21 mouse cellular contexts compared by ENCODE assay signal in genomic region chr14:105584632-105585031, GRCm38 (mm10).
DNase-seq lines count a peak whose midpoint lies in the region; ATAC-seq and TF ChIP-seq lines count a peak whose summit lies in the region.
"Had no signal": no experiment of that assay in that cellular context is flagged by ENCODE, and none has a peak within 500 bp of the region (broad histone marks: within the 10 kb centered on the region; RNA-seq: fewer than 3 reads in every experiment).

No protein-coding gene starts in this region.

- no peak for ATAC-seq in lung, embryonic 14.5 days (ENCODE audit: insufficient read depth)
- no peak for ATAC-seq in heart, embryonic 11.5 days (replicated peaks; ENCODE audit: insufficient number of reproducible peaks, low FRiP score, low TSS enrichment)
- no peak for ATAC-seq in megakaryocyte-erythroid progenitor cell, adult 5-6 weeks (replicated peaks; ENCODE audit: low FRiP score, low TSS enrichment, poor library complexity, severe bottlenecking)
- ATAC-seq: CD4-positive, CD25-positive, alpha-beta regulatory T cell, adult 4 months; forebrain, embryonic 16.5 days; hindbrain, embryonic 16.5 days; inflammation-experienced regulatory T-cells, adult 6 months had no signal

- no peaks in the 10 kb centered on the region for H3K9me3 ChIP-seq in lung, embryonic 14.5 days (ENCODE audit: low read depth, low read length)
- no peaks in the 10 kb centered on the region for H3K9me3 ChIP-seq in hindbrain, embryonic 10.5 days
- H3K9me3 ChIP-seq in heart, embryonic 11.5 days (replicated peaks; ENCODE audit: control insufficient read depth, low read length) = no peaks in the 10 kb centered on the region
- H3K9me3 ChIP-seq: embryonic facial prominence, embryonic 13.5 days; forebrain, embryonic 12.5 days; hindbrain, embryonic 12.5 days had no signal

- no peak overlapping the region for H3K9ac ChIP-seq in lung, embryonic 14.5 days
- no peak overlapping the region for H3K9ac ChIP-seq in heart, embryonic 11.5 days (ENCODE audit: low read depth, low read length)
- H3K9ac ChIP-seq: embryonic facial prominence, embryonic 13.5 days; forebrain, embryonic 12.5 days; hindbrain, embryonic 12.5 days had no signal

- no peak for TF ChIP-seq CTCF in lung, embryonic 14.5 days (IDR thresholded peaks at IDR 0.05; ENCODE audit: low read depth)

- H3K36me3 ChIP-seq in lung, embryonic 14.5 days (ENCODE audit: insufficient read depth) = no peaks in the 10 kb centered on the region
- no peaks in the 10 kb centered on the region for H3K36me3 ChIP-seq in hindbrain, embryonic 10.5 days
- no peaks in the 10 kb centered on the region for H3K36me3 ChIP-seq in heart, embryonic 11.5 days (ENCODE audit: control insufficient read depth, insufficient read depth, low read length)
- H3K36me3 ChIP-seq: embryonic facial prominence, embryonic 13.5 days; forebrain, embryonic 12.5 days; hindbrain, embryonic 12.5 days had no signal

- H3K27ac ChIP-seq in lung, embryonic 14.5 days (ENCODE audit: low read depth) = no peak overlapping the region
- H3K27ac ChIP-seq in hindbrain, embryonic 10.5 days = no peak overlapping the region
- H3K27ac ChIP-seq in heart, embryonic 11.5 days (ENCODE audit: low read depth, low read length) = no peak overlapping the region
- H3K27ac ChIP-seq: embryonic facial prominence, embryonic 13.5 days; forebrain, embryonic 12.5 days; hindbrain, embryonic 12.5 days had no signal

- no peak overlapping the region for H3K4me2 ChIP-seq in lung, embryonic 14.5 days
- H3K4me2 ChIP-seq in heart, embryonic 11.5 days = no peak overlapping the region
- H3K4me2 ChIP-seq: embryonic facial prominence, embryonic 13.5 days; forebrain, embryonic 12.5 days; hindbrain, embryonic 12.5 days had no signal

- H3K4me1 ChIP-seq in lung, embryonic 14.5 days (ENCODE audit: insufficient read depth) = no peaks in the 10 kb centered on the region
- peaks cover 7% of the 10 kb centered on the region; the same call in 1 of the 2 replicates for H3K4me1 ChIP-seq in hindbrain, embryonic 10.5 days (replicated peaks)
- peaks cover under 1% of the 10 kb centered on the region for H3K4me1 ChIP-seq in heart, embryonic 11.5 days (ENCODE audit: control insufficient read depth, insufficient read depth, low read length)

- WGBS in lung, embryonic 14.5 days = 21% methylated on average over 3 of the region's 3 CpGs
- 71% methylated on average over 3 of the region's 3 CpGs for WGBS in hindbrain, embryonic 10.5 days
- 60% methylated on average over 3 of the region's 3 CpGs for WGBS in heart, embryonic 11.5 days (ENCODE audit: insufficient replicate concordance)

- no peak overlapping the region for H3K4me3 ChIP-seq in lung, embryonic 14.5 days (ENCODE audit: low read depth, low read length)
- no peak overlapping the region for H3K4me3 ChIP-seq in hindbrain, embryonic 10.5 days
- no peak overlapping the region for H3K4me3 ChIP-seq in heart, embryonic 11.5 days (ENCODE audit: low read depth, low read length)
- H3K4me3 ChIP-seq: embryonic facial prominence, embryonic 13.5 days; forebrain, embryonic 12.5 days; hindbrain, embryonic 12.5 days had no signal

- DNase-seq in lung, embryonic 14.5 days = peak; percentile 37
- DNase-seq in lung, postnatal 4 days = no peak
- DNase-seq in forelimb bud, embryonic 11.5 days (ENCODE audit: low read depth, low spot score) = peak; percentile 51
- peak; percentile 2 to 6 for DNase-seq in natural killer cell, adult 2 months (ENCODE audit: low spot score in 2 of 2)
- DNase-seq in hindbrain, embryonic 10.5 days (ENCODE audit: low spot score) = no peak
- DNase-seq: adrenal gland, postnatal 10 days; cerebellum, adult 11 months; cerebellum, adult 8-10 months; cerebellum, postnatal 14 days; gastrocnemius, postnatal 14 days; heart, adult 11 months; heart, postnatal 14 days had no signal

- H3K27me3 ChIP-seq in lung, embryonic 14.5 days (ENCODE audit: insufficient read depth, low read length) = no peaks in the 10 kb centered on the region
- H3K27me3 ChIP-seq in hindbrain, embryonic 10.5 days (ENCODE audit: insufficient read depth, poor library complexity, severe bottlenecking) = no peaks in the 10 kb centered on the region
- no peaks in the 10 kb centered on the region for H3K27me3 ChIP-seq in heart, embryonic 11.5 days (ENCODE audit: control insufficient read depth, insufficient read depth, low read length)
- H3K27me3 ChIP-seq: embryonic facial prominence, embryonic 13.5 days; hindbrain, embryonic 12.5 days had no signal

Comparison
In these comparisons a context has a peak if more than half of its experiments do, and no peak if none do; other contexts are left out.
1. DNase-seq: peak in lung, embryonic 14.5 days (single experiment), forelimb bud, embryonic 11.5 days (single experiment) and natural killer cell, adult 2 months (2 of 2); none in lung, postnatal 4 days (0 of 2) and hindbrain, embryonic 10.5 days (single experiment).